Mouse (Mus musculus): Measurements from ENCODE around the gene Lifr. TPM values are rescaled to one million over a fixed set of nuclear protein-coding genes. Genes with fewer than 3 reads are reported as not detected.

Gene Lifr
- polyA plus RNA-seq, 1 experiment from 2014 or later = 17.4 TPM

- Histone ChIP-seq H3K27ac (peak overlapping the region; percentile 39; the same call in 1 of the 2 replicates), H3K4me3 (no peak overlapping the region), H3K9me3 (replicated peaks) (no peaks in the 10 kb centered on the region), H3K4me2 (no peak overlapping the region), H3K4me1 (replicated peaks) (peaks cover 46% of the 10 kb centered on the region), H3K36me3 (no peaks in the 10 kb centered on the region), H3K27me3 (no peaks in the 10 kb centered on the region), H3K9ac (no peak overlapping the region)
- no peak for ATAC-seq (replicated peaks; ENCODE audit: insufficient number of reproducible peaks, insufficient read depth, low FRiP score, low read depth)
- WGBS = 57% methylated on average over 3 of the region's 3 CpGs
Observed at GRCm38 (mm10) chr15:7144542-7144941, 54.1 kb downstream of the Lifr start.

DNA sequence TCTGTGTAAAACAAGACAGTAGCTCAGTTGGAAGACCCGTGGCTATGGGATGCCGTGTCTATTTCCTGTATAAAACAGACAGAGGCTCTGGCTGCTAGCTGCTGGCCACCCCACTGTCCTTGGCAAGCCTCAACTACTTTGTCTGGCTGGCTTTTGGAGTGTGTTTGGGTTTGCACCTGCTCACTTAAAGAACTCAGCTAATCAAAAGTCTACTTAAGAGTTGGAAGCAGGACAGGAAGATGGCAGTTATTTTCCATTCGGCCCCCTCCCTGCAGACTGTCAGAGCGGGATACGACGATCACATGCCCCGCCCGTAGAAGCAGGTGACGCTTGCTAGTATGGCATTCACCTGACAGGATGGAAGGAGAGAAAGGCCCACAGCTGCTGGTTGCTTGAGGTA, 54.5 kb downstream of the Lifr start:
- H3K36me3 ChIP-seq = no peaks in the 10 kb centered on the region
- H3K27ac ChIP-seq = peak overlapping the region; percentile 39; the same call in 1 of the 2 replicates
- WGBS = 64% methylated on average over 9 of the region's 9 CpGs
- no peak overlapping the region for H3K4me3 ChIP-seq
- no peaks in the 10 kb centered on the region for H3K27me3 ChIP-seq
- H3K4me2 ChIP-seq = 0 out of 2 replicates have a peak overlapping the region, but pooled peaks have one; percentile 4
- peaks cover 46% of the 10 kb centered on the region for H3K4me1 ChIP-seq (replicated peaks)
- no peak for ATAC-seq (replicated peaks; ENCODE audit: insufficient number of reproducible peaks, insufficient read depth, low FRiP score, low read depth)
- H3K9me3 ChIP-seq (replicated peaks) = no peaks in the 10 kb centered on the region
- no peak overlapping the region for H3K9ac ChIP-seq

- H3K36me3 ChIP-seq = no peaks in the 10 kb centered on the region
- no peak overlapping the region for H3K4me3 ChIP-seq
- no peaks in the 10 kb centered on the region for H3K27me3 ChIP-seq
- no peak overlapping the region for H3K9ac ChIP-seq
- peaks cover 46% of the 10 kb centered on the region for H3K4me1 ChIP-seq (replicated peaks)
- no peak overlapping the region for H3K27ac ChIP-seq
- 59% methylated on average over 5 of the region's 5 CpGs for WGBS
- no peak for ATAC-seq (replicated peaks; ENCODE audit: insufficient number of reproducible peaks, insufficient read depth, low FRiP score, low read depth)
- H3K9me3 ChIP-seq (replicated peaks) = no peaks in the 10 kb centered on the region
- no peak overlapping the region for H3K4me2 ChIP-seq
Observed at GRCm38 (mm10) chr15:7145555-7145954, 55.1 kb downstream of the Lifr start.

- no peaks in the 10 kb centered on the region for H3K36me3 ChIP-seq
- H3K27ac ChIP-seq = no peak overlapping the region
- H3K4me3 ChIP-seq = no peak overlapping the region
- no peak overlapping the region for H3K9ac ChIP-seq
- H3K9me3 ChIP-seq (replicated peaks) = no peaks in the 10 kb centered on the region
- no peak overlapping the region for H3K4me2 ChIP-seq
- 29% methylated on average over 8 of the region's 8 CpGs for WGBS
- no peak for ATAC-seq (replicated peaks; ENCODE audit: insufficient number of reproducible peaks, insufficient read depth, low FRiP score, low read depth)
- peaks cover 39% of the 10 kb centered on the region for H3K4me1 ChIP-seq (replicated peaks)
- no peaks in the 10 kb centered on the region for H3K27me3 ChIP-seq
Observed at GRCm38 (mm10) chr15:7146529-7146928, 56.1 kb downstream of the Lifr start.

- no peak overlapping the region for H3K9ac ChIP-seq
- no peaks in the 10 kb centered on the region for H3K27me3 ChIP-seq
- WGBS = 94% methylated on average over 18 of the region's 18 CpGs
- no peak for ATAC-seq (replicated peaks; ENCODE audit: insufficient number of reproducible peaks, insufficient read depth, low FRiP score, low read depth)
- no peak overlapping the region for H3K4me3 ChIP-seq
- H3K4me1 ChIP-seq (replicated peaks) = peaks cover 46% of the 10 kb centered on the region
- H3K4me2 ChIP-seq = no peak overlapping the region
- H3K9me3 ChIP-seq (replicated peaks) = no peaks in the 10 kb centered on the region
- no peaks in the 10 kb centered on the region for H3K36me3 ChIP-seq
- no peak overlapping the region for H3K27ac ChIP-seq
Observed at GRCm38 (mm10) chr15:7149796-7150195, 59.4 kb downstream of the Lifr start.

DNA sequence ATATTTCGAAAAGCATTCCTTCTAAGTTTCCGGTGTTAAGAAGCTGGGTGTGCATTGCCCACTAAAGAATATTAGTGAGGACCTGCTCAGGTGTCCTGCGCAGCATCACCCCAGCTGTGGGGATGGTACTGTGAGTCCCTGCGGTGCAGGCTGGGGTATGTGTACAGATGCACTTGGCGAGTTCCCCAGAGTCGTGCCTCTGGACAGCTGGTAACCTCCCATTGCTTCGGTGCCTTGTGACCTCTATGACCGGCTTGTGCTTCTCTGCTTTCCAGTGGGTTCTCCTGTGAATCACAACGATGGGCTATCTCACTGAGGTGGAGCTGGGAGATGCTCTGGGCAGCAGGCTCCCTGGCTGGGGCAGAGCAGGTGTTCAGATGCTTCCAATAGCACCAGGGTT, 60.2 kb downstream of the Lifr start:
- WGBS = 87% methylated on average over 9 of the region's 9 CpGs
- Histone ChIP-seq H3K27me3 (no peaks in the 10 kb centered on the region), H3K36me3 (peaks cover 2% of the 10 kb centered on the region; the same call in 1 of the 2 replicates), H3K9me3 (replicated peaks) (no peaks in the 10 kb centered on the region), H3K4me1 (replicated peaks) (peaks cover 38% of the 10 kb centered on the region), H3K27ac (no peak overlapping the region), H3K4me2 (no peak overlapping the region), H3K4me3 (no peak overlapping the region), H3K9ac (no peak overlapping the region)
- ATAC-seq (replicated peaks; ENCODE audit: insufficient number of reproducible peaks, insufficient read depth, low FRiP score, low read depth) = no peak

DNA sequence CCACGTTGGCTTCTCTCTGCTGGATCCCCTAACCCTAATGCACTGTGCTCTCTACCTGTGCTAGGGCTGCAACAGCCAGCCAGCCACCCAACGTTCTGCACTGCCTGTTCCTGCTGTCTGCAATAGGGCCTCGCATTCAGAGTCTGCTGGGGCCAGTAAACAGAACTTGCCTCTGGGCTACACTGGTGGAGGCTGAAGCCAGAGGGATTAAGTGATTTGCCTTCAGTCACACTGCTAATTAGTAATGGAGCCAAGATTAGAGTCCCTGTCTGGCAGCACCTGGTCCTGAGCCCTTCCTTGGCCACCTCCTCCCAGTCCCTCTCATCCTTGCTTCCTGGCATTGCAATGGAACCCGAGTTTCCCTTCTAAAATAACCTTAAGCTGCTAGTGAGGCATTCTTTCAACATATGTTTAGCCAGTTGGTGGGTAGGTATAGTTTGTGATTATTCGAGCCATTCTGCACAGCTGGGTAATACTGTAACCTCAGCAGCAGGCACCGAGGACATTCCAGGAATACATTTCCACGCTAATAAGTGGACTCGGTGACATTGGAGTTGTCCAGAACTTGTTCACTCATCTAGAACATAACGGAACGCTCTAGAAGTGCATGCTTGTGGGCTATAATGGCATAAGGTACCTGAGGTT, 61.8 kb downstream of the Lifr start:
- Histone ChIP-seq H3K4me1 (replicated peaks) (peaks cover 27% of the 10 kb centered on the region), H3K36me3 (peaks cover 10% of the 10 kb centered on the region; the same call in 1 of the 2 replicates), H3K27ac (no peak overlapping the region; the same call in 1 of the 2 replicates), H3K9ac (no peak overlapping the region), H3K9me3 (replicated peaks) (no peaks in the 10 kb centered on the region), H3K4me3 (no peak overlapping the region), H3K4me2 (no peak overlapping the region), H3K27me3 (no peaks in the 10 kb centered on the region)
- WGBS = 58% methylated on average over 10 of the region's 10 CpGs
- no peak for ATAC-seq (replicated peaks; ENCODE audit: insufficient number of reproducible peaks, insufficient read depth, low FRiP score, low read depth)

GRCm38 (mm10) chr15:7154010-7154736, 63.8 kb downstream of the Lifr start:
- Histone ChIP-seq H3K4me2 (no peak overlapping the region), H3K27ac (no peak overlapping the region)
- 0 out of 2 replicates have a peak, but pooled peaks have one; percentile 28 for ATAC-seq (replicated peaks; ENCODE audit: insufficient number of reproducible peaks, insufficient read depth, low FRiP score, low read depth)

DNA sequence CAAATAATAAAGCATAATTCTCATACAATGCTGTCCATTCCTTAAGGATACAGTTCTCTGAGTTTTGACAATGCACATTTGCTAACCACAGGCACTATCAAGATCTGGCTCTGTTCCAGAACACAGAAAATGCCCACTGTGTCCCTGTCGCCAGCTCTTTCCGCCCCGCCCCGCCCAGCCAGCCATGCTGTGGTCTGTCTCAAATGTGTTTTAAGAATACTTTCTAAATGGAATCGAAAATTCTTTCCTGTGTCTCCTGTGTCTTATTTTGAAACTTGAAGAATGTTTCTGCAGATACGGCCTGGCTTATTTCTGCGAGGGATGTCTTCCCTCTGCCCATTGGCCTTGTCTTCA, 64.3 kb downstream of the Lifr start:
- 62% methylated on average over 7 of the region's 7 CpGs for WGBS
- H3K9me3 ChIP-seq (replicated peaks) = no peaks in the 10 kb centered on the region
- peaks cover 25% of the 10 kb centered on the region; the same call in 1 of the 2 replicates for H3K36me3 ChIP-seq
- no peak overlapping the region for H3K9ac ChIP-seq
- no peak for ATAC-seq (replicated peaks; ENCODE audit: insufficient number of reproducible peaks, insufficient read depth, low FRiP score, low read depth)
- no peak overlapping the region for H3K27ac ChIP-seq
- peaks cover 30% of the 10 kb centered on the region for H3K4me1 ChIP-seq (replicated peaks)
- no peak overlapping the region for H3K4me2 ChIP-seq
- H3K4me3 ChIP-seq = no peak overlapping the region
- no peaks in the 10 kb centered on the region for H3K27me3 ChIP-seq

More at GRCm38 (mm10) chr15:7154010-7154736, 63.8 kb downstream of the Lifr start:
- no peaks in the 10 kb centered on the region for H3K27me3 ChIP-seq
- peaks cover 30% of the 10 kb centered on the region for H3K4me1 ChIP-seq (replicated peaks)
- no peaks in the 10 kb centered on the region for H3K9me3 ChIP-seq (replicated peaks)
- H3K36me3 ChIP-seq = peaks cover 21% of the 10 kb centered on the region; the same call in 1 of the 2 replicates
- H3K9ac ChIP-seq = no peak overlapping the region
- H3K4me3 ChIP-seq = no peak overlapping the region
- WGBS = 69% methylated on average over 15 of the region's 15 CpGs

DNA sequence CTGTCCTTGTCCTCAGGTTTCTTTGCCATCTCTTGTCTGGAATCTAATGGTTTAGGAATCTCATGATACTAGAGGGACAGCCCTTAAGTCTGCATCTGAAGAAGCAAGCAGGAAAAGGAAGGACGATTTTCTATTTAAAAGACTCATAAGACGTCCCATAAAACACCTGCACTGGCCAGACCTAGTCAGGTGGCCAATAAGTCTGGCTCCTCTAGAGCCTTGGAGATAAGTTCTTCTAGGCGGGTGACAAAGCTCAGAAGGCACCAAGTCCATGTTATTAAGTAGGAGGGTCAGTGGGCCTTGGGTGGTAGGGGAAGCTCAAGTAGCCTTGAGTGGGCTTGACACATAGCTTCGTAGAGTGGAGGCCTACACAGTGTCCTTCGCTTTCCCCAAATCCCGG, 67.2 kb downstream of the Lifr start:
- Histone ChIP-seq H3K9ac (no peak overlapping the region), H3K27ac (no peak overlapping the region), H3K36me3 (peaks cover 39% of the 10 kb centered on the region; the same call in 1 of the 2 replicates), H3K4me2 (no peak overlapping the region), H3K4me1 (replicated peaks) (peaks cover 19% of the 10 kb centered on the region), H3K27me3 (no peaks in the 10 kb centered on the region), H3K9me3 (replicated peaks) (no peaks in the 10 kb centered on the region), H3K4me3 (no peak overlapping the region)
- ATAC-seq (replicated peaks; ENCODE audit: insufficient number of reproducible peaks, insufficient read depth, low FRiP score, low read depth) = no peak
- 87% methylated on average over 6 of the region's 6 CpGs for WGBS

DNA sequence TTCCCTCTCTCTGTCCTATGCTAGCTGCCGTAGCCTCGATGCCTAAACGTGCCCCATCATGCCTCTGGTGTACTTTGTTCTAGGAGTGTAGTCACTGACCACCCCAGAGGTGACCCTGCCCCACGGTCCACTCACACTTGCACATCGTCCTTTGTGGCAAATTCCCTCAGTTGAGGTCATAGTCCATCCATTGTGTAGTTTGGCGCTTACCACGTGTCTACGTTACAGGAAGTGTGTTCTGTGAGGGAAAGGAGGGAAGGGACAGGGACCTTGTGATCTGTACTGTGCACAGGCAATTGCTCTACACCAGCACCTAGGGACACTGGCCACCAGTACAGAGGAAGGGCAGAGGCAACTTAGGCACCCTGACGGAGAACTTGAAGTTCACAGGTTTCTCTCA, 69.5 kb downstream of the Lifr start:
- no peak for ATAC-seq (replicated peaks; ENCODE audit: insufficient number of reproducible peaks, insufficient read depth, low FRiP score, low read depth)
- WGBS = 91% methylated on average over 9 of the region's 9 CpGs
- Histone ChIP-seq H3K4me1 (replicated peaks) (peaks cover 14% of the 10 kb centered on the region), H3K9me3 (replicated peaks) (no peaks in the 10 kb centered on the region), H3K4me3 (no peak overlapping the region), H3K9ac (no peak overlapping the region), H3K27ac (no peak overlapping the region), H3K4me2 (no peak overlapping the region), H3K36me3 (peaks cover 43% of the 10 kb centered on the region; the same call in 1 of the 2 replicates), H3K27me3 (no peaks in the 10 kb centered on the region)

All from heart, embryonic 15.5 days (tissue).